In the genomic region with DNA sequence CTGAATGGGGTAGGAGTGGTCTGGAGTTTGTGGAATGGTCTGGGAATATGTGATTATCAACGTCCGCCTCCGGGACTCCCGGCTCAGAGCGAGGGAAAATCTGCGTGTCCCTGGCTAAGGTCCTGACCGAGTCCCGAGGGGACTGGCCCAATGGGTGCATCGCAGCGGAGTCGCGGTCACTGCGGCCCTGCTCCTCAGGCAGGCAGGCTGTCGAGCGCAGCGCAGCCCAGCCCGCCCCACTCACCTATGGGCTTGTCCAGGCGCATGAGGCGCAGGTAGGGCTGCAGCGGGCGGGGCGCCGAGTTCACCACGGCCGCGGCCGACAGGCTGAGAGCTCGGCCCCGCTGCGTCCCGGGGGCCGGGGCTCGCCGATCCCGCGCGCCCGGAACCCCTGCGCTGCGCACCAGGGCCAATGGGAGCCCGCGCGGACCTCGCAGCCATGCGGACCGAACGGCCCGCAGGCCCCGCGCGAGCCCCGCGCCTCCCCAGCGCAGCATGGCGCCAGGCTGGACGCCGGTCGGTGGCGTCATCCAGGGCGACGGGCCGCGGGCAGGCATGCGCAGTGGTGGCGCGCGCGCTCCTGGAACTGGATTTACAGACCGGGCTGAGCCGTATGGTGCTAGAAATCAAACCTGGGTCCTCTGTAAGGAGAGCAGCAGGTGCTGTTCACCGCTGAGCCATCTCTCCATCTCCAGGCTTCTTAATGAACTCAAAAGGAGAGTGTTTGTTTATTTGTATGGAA, we compare ENCODE assay signal across 8 mouse cellular contexts. TPM values are rescaled to one million over a fixed set of nuclear protein-coding genes. Genes with fewer than 3 reads are reported as not detected.
A peak's percentile ranks its signal among the peaks of the same experiment; 100 is the strongest.
DNase-seq lines count a peak whose midpoint lies in the region; ATAC-seq lines count a peak whose summit lies in the region.

No protein-coding gene starts in this region.

- no peaks in the 10 kb centered on the region for H3K9me3 ChIP-seq in hindbrain, embryonic 15.5 days

- H3K4me2 ChIP-seq in hindbrain, embryonic 15.5 days = peak overlapping the region; percentile 68

- peak overlapping the region; percentile 79 for H3K4me3 ChIP-seq in hindbrain, embryonic 15.5 days
- peak overlapping the region; percentile 63 for H3K4me3 ChIP-seq in macrophage (ENCODE audit: inconsistent target)

- WGBS in hindbrain, embryonic 15.5 days = under 1% methylated on average over 70 of the region's 71 CpGs
- WGBS in macrophage (ENCODE audit: missing documents) = under 1% methylated on average over 50 of the region's 71 CpGs

- DNase-seq in WW6 (ENCODE audit: low read depth, low spot score) = peak; percentile 73
- DNase-seq in cerebellum, postnatal 36 days = peak; percentile 92
- peak; percentile 83 to 89 for DNase-seq in frontal cortex, postnatal 36 days (ENCODE audit: low spot score in 2 of 2)
- peak; percentile 85 to 92 for DNase-seq in left cerebral cortex, adult 18-20 months (ENCODE audit: low spot score in 2 of 2)
- DNase-seq in retina, postnatal 7 days (ENCODE audit: low read depth, low spot score) = peak; percentile 78
- peak; percentile 80 to 84 for DNase-seq in urinary bladder, adult 18-20 months (ENCODE audit: low spot score in 2 of 2)

- H3K4me1 ChIP-seq in hindbrain, embryonic 15.5 days (replicated peaks) = peaks cover 21% of the 10 kb centered on the region

- peak; percentile 97 for ATAC-seq in hindbrain, embryonic 15.5 days (ENCODE audit: low FRiP score, low read depth)

- peak overlapping the region; percentile 79 for H3K27ac ChIP-seq in hindbrain, embryonic 15.5 days (replicated peaks)
- H3K27ac ChIP-seq in macrophage = no peak overlapping the region

- peaks cover 48% of the 10 kb centered on the region for H3K79me2 ChIP-seq in macrophage (ENCODE audit: inconsistent target)

- no peaks in the 10 kb centered on the region for H3K27me3 ChIP-seq in hindbrain, embryonic 15.5 days

- peak overlapping the region; percentile 79 for H3K9ac ChIP-seq in hindbrain, embryonic 15.5 days

- H3K36me3 ChIP-seq in hindbrain, embryonic 15.5 days = no peaks in the 10 kb centered on the region
- 0 out of 2 replicates have a peak, but pooled peaks cover under 1% of the 10 kb centered on the region for H3K36me3 ChIP-seq in macrophage (ENCODE audit: inconsistent target)

RNA-seq across cellular contexts. Expression of a gene that starts 1.0 kb away (rescaled TPM):
- 52.2 and 52.3 TPM in 2 replicates for polyA plus RNA-seq in hindbrain, embryonic 15.5 days (2015; fragmentation: Nextera tagmentation; extraction: Ambion mirVana)
- total RNA-seq in left cerebral cortex, adult 18-20 months (2021) = 10 to 100 TPM; 77.1 to 79.6 TPM
- total RNA-seq in macrophage (2018; cell fraction: chromatin; rRNA removed) = 10 to 100 TPM; 11.8 to 84.0 (median 43.1) TPM
- total RNA-seq in macrophage (2018; cell fraction: cytosol; rRNA removed) = 10 to 100 TPM; 14.7 to 28.6 (median 21.0) TPM
- total RNA-seq in macrophage (2018; cell fraction: nucleus; rRNA removed) = 10 to 100 TPM in 25 of 26 experiments, 1 to 10 TPM in 1; 9.9 to 59.8 (median 35.5) TPM
- 13.7 to 36.1 TPM (median 24.5 TPM) in 3 replicates for polyA plus RNA-seq in macrophage (2018)

RNA-seq across cellular contexts. Expression of a gene that starts 45.6 kb away (rescaled TPM):
- polyA plus RNA-seq in hindbrain, embryonic 15.5 days (2015; fragmentation: Nextera tagmentation; extraction: Ambion mirVana) = 0.50 and 0.53 TPM in 2 replicates
- 1 to 10 TPM; 1.2 to 1.9 TPM for total RNA-seq in left cerebral cortex, adult 18-20 months (2021)
- total RNA-seq in macrophage (2018; cell fraction: chromatin; rRNA removed) = 100 to 1,000 TPM in 13 of 26 experiments, 10 to 100 TPM in 13; 19.8 to 230 (median 104) TPM
- total RNA-seq in macrophage (2018; cell fraction: cytosol; rRNA removed) = 100 to 1,000 TPM; 145 to 531 (median 301) TPM
- 100 to 1,000 TPM in 25 of 26 experiments, 10 to 100 TPM in 1; 90.3 to 549 (median 285) TPM for total RNA-seq in macrophage (2018; cell fraction: nucleus; rRNA removed)
- polyA plus RNA-seq in macrophage (2018) = 120 to 460 TPM (median 276 TPM) in 3 replicates

Comparison
In these comparisons a context has a peak if more than half of its experiments do, and no peak if none do; other contexts are left out.
1. RNA of a gene that starts 45.6 kb away (polyA plus RNA-seq): 120 to 460 TPM in macrophage; 0.50 to 0.53 TPM in hindbrain, embryonic 15.5 days; every median in the first group is over 10 times any median in the second.
2. Peak in every context shown above with its lines, with median percentiles within 50 percentile points of each other: DNase-seq.